Mouse (Mus musculus) liver, adult 2 months (tissue): ENCODE measurements around the gene Tcirg1.

ENCODE experiments used
- CTCF ChIP-seq: fragments of 200-500 bp; IDR thresholded peaks from 2 replicates; pipeline ENCODE4 v1.5.1; 2011; ENCODE audit warnings: low read depth, low read length, control low read depth
- POLR2A ChIP-seq: fragments of 200-500 bp; IDR thresholded peaks from 2 replicates; pipeline ENCODE4 v1.6.1; 2011; ENCODE audit warnings: low read length, control low read depth; ENCODE audit not compliant: insufficient read depth; ENCODE audit errors: extremely low read depth

- TF ChIP-seq CTCF (no peak), POLR2A (no peak)
These were observed 53.0 kb downstream of the Tcirg1 start for GRCm38 (mm10) chr19:3853891-3854290.
